Mouse (Mus musculus) MEL (cell line): ENCODE measurements around the gene Wdpcp.

Source experiments
- CTCF ChIP-seq, 3 experiments: IDR thresholded peaks in 2 of 3; conservative IDR thresholded peaks in 1 of 3; 2 replicates each; pipeline ENCODE4 v1.5.1; 2011 to 2012; ENCODE audit warnings: low read length in 3 of 3, low read depth in 2 of 3, mild to moderate bottlenecking in 2 of 3, improper control_type of control experiment in 1 of 3, inconsistent platforms in 1 of 3, mixed read lengths in 1 of 3, moderate library complexity in 1 of 3; ENCODE audit not compliant: control insufficient read depth in 1 of 3, insufficient read depth in 1 of 3, poor library complexity in 1 of 3, severe bottlenecking in 1 of 3
- E2F4 ChIP-seq: IDR thresholded peaks from 2 replicates; pipeline ENCODE4 v1.6.1; 2011; ENCODE audit warnings: low read depth, low read length, improper control_type of control experiment, borderline replicate concordance
- GATA1 ChIP-seq: IDR thresholded peaks from 2 replicates; pipeline ENCODE4 v1.6.1; 2011; ENCODE audit warnings: low read depth, low read length, improper control_type of control experiment
- KAT2A ChIP-seq: conservative IDR thresholded peaks from 2 replicates; pipeline ENCODE4 v1.6.1; 2012; ENCODE audit warnings: low read depth, low read length, improper control_type of control experiment, inconsistent platforms
- MAFK ChIP-seq: IDR thresholded peaks from 2 replicates; pipeline ENCODE4 v1.6.1; 2011; ENCODE audit warnings: low read depth, mild to moderate bottlenecking, low read length, improper control_type of control experiment, borderline replicate concordance
- NRF1 ChIP-seq: IDR thresholded peaks from 2 replicates; pipeline ENCODE4 v1.6.1; 2014; ENCODE audit warnings: low read depth, mild to moderate bottlenecking, inconsistent platforms, low read length, improper control_type of control experiment, moderate library complexity; ENCODE audit not compliant: poor library complexity, insufficient read depth, severe bottlenecking
- POLR2A ChIP-seq, 2 experiments: IDR thresholded peaks; 2 replicates each; pipeline ENCODE4 v1.6.1; 2011 to 2012; ENCODE audit warnings: low read length in 2 of 2, mild to moderate bottlenecking in 2 of 2, control low read depth in 1 of 2, improper control_type of control experiment in 1 of 2, low read depth in 1 of 2, moderate library complexity in 1 of 2; ENCODE audit not compliant: control insufficient read depth in 1 of 2, insufficient read depth in 1 of 2, poor library complexity in 1 of 2
- RCOR1 ChIP-seq: IDR thresholded peaks from 2 replicates; pipeline ENCODE4 v1.6.1; 2012; ENCODE audit warnings: low read depth, mild to moderate bottlenecking, inconsistent platforms, low read length, improper control_type of control experiment
- TAL1 ChIP-seq: IDR thresholded peaks from 2 replicates; pipeline ENCODE4 v1.6.1; 2012; ENCODE audit warnings: mild to moderate bottlenecking, inconsistent platforms, low read length, moderate library complexity, mixed read lengths
- UBTF ChIP-seq: IDR thresholded peaks from 2 replicates; pipeline ENCODE4 v1.6.1; 2012; ENCODE audit warnings: low read depth, mild to moderate bottlenecking, inconsistent platforms, low read length, improper control_type of control experiment, moderate library complexity, borderline replicate concordance; ENCODE audit not compliant: insufficient read depth
- USF2 ChIP-seq, 2 experiments: IDR thresholded peaks; 2 replicates each; pipeline ENCODE4 v1.6.1; 2011 to 2012; ENCODE audit warnings: improper control_type of control experiment in 2 of 2, low read length in 2 of 2, borderline replicate concordance in 1 of 2, inconsistent platforms in 1 of 2, low read depth in 1 of 2, mild to moderate bottlenecking in 1 of 2; ENCODE audit not compliant: insufficient read depth in 1 of 2
- ZNF384 ChIP-seq: IDR thresholded peaks from 2 replicates; pipeline ENCODE4 v1.6.1; 2012; ENCODE audit warnings: low read depth, mild to moderate bottlenecking, inconsistent platforms, low read length, improper control_type of control experiment

- TF ChIP-seq E2F4: no peak
- TF ChIP-seq CTCF (IDR thresholded peaks at IDR 0.05 in 2 of 3, conservative IDR thresholded peaks at IDR 0.05 in 1 of 3; ENCODE audit: control insufficient read depth in 1 of 3, insufficient read depth in 1 of 3, low read depth in 2 of 3, low read length in 3 of 3, poor library complexity in 1 of 3, severe bottlenecking in 1 of 3): no peak
- no peak for TF ChIP-seq TAL1
- no peak for TF ChIP-seq ZNF384
- no peak for TF ChIP-seq KAT2A
- TF ChIP-seq MAFK: no peak
- TF ChIP-seq UBTF: no peak
- TF ChIP-seq POLR2A (IDR thresholded peaks at IDR 0.05; ENCODE audit: control insufficient read depth in 1 of 2, insufficient read depth in 1 of 2, low read depth in 1 of 2, low read length in 2 of 2, poor library complexity in 1 of 2): no peak
- TF ChIP-seq NRF1: no peak
- TF ChIP-seq GATA1: no peak
- TF ChIP-seq USF2 (IDR thresholded peaks at IDR 0.05; ENCODE audit: borderline replicate concordance in 1 of 2, insufficient read depth in 1 of 2, low read depth in 1 of 2, low read length in 2 of 2): no peak
- TF ChIP-seq RCOR1: no peak
These were observed 322.7 kb downstream of the Wdpcp start for GRCm38 (mm10) chr11:21894696-21895095.
